Mouse (Mus musculus) thymus, postnatal 14 days (tissue): ENCODE measurements around the gene Foxa3.

Experiments used
- DNase-seq: peaks from one replicate; pipeline ENCODE4 v3.0.0; 2021

Foxa3 gene

DNA sequence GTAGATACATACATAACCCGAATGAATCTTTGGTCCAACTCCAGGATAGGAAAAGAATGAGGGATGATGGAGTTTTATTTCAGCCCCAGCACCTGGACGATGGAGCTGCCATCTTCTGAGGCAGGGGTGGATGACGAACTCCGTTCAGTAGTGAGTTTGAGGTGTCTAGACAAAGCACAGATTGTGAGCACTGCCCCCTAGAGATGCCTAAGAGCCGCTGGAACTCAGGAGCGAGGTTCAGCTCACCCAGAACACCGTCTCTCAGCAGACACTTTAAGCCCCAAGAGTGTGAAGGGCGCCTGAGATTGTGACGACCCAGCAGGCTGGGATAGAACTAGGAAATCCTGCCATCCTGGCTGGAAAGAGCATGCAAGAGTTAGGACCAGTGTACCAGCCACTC is 24.5 kb downstream of the Foxa3 start:
- DNase-seq = no peak

DNA sequence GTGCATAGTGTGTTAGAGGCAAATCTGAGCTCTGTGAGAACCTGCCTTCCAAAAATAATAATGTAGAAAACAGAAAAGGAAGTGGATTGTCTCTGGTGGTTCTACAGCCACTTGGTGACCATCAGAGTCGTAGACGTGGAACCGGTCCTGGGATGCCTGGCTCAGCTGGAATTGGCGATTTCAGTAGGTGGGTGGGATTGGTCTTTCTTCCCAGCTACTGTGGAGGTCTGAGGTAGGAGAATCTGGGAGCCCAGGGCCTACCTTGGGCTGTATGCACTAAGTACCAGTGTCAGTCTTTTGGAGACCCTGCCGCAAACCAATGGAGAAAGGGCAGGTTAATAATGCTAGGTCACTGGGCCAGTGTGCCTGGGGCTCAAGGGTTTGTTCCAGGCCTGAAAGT is 30.3 kb downstream of the Foxa3 start:
- no peak for DNase-seq

DNA sequence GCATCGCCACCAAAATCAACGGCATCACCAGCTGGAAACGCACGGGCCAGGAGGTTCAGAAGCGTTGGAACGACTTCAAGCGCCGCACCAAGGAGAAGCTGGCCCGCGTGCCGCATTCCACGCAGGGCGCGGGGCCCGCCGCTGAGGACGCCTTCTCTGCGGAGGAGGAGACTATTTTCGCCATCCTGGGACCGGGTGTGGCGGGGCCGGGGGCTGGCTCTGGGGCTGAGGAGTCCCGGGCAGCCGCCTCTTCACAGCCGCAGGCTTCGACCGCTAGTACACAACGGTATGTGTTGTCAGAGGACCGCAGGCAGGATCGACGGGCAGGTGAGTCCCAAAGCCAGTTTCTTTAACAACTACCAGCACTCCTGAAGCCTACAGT is 31.1 kb downstream of the Foxa3 start:
- DNase-seq = peak; percentile 37

DNA sequence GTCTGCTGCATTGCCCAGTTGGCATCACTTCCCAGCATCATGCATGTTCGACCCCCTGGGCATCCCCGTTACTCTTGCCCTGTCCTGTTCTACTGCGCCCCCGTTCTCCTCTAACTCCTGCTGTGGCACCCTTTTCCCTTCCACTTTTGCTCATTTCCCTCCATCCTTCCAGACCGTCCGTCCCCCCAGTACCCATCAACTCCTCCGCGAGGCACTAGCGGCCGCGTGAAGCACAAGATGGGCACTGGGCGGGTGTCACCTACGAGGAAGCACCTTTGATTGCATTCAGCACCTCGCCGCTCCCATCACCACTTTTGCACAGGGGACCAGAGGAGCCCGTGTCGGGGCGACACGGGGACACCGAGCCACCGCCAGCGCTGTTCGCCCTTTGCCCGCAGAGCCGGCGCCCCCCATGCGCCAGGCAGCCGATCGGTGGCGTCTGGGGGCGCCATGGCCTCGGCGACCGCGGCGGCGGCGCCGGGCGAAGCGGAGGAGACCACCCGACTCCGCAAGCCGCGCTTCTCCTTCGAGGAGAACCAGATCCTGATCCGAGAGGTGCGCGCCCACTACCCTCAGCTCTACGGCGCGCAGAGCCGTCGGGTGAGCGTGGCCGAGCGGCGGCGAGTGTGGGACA is 31.6 kb downstream of the Foxa3 start:
- DNase-seq = peak; percentile 39

DNA sequence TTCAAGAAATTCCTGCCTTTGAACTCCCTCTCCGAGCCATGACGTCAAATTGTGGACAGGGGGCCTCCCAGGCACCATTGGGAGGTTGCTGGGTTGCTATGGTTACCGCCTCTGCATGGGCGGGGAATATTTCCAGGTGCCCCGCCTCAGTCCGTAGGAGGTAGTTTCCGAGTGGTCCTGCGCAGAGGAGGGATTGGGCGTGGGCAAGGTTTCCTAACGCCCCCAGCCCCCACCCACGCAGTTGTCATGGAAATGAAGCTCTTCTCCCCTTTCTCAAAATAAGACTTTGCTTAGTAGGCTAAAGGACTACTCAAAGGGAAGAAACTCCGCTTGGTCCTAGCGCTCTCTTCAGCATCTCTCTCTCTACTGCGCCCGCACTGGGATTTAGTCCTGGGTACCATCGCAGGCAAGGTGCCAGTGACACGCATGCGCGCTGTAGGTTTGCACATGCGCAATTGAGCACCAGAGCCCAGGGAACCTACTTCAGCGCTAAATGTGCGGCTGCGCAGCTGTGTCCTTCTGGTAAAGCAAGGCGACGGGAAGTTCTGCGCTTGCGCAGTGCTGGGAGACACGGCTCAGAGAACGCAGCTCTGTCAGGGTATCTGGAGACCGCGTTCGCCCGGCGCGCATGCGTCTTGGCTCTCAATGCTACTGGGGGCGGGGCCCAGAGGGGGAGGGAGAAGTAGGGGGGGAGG is 32.6 kb downstream of the Foxa3 start, which contains the start of gene Mypop:
TSS of gene Mypop (plus strand) at position 645 of the 695 bp plus-strand sequence.
- DNase-seq = peak; percentile 99

DNA sequence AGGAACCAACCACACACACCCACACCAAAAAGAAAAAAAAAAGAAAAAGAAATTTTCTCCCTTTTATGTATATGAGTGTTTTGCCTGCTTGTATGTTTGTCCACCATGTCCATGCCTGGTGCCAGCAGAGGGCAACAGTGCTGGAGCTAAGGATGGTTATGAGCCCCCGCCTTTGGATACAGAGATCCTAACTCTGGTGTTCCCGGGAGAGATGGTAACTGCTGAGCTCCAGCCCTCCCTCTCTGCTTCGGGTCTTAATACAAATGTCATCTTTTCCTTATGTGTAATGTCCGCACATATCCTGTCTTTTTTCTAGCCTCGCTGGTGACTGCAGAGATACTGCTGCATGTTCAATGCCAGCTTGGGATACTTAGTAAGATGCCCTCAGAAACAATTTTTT is 33.3 kb downstream of the Foxa3 start:
- DNase-seq = no peak

DNA sequence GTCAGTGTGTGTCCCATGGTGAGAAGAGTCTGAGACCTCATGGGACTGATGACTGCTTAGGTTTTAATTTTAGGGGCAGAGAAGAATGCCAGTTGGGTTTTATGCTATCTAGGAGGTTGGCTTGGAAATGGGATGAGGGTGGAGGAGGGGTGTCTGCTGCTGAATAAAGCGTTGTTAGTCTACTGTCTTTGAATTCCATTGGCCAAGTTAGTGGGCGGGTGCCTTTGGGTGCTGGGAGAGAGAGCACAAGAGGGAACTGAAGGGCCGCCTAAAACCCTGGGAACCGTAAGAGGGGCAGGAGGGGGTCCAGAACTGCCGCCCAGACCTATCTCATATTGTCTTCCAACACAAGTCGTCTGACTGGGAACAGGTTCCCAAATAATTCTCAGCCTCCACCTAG is 34.6 kb downstream of the Foxa3 start:
- DNase-seq = no peak

DNA sequence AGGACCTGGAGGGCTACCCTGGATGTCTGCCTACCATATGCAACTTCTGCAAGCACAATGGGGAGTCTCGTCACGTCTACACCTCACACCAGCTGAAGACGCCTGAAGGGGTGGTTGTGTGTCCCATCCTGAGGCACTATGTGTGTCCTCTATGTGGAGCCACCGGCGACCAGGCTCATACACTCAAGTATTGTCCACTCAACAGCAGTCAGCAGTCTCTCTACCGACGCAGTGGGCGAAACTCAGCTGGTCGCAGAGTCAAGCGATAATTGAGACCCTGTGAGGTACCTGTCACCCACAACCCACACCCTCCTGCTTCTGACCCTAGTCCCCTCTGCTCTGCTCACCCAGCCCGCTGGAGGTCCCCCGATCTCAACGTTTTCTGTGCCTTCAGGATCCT is 35.6 kb downstream of the Foxa3 start:
- DNase-seq = no peak

DNA sequence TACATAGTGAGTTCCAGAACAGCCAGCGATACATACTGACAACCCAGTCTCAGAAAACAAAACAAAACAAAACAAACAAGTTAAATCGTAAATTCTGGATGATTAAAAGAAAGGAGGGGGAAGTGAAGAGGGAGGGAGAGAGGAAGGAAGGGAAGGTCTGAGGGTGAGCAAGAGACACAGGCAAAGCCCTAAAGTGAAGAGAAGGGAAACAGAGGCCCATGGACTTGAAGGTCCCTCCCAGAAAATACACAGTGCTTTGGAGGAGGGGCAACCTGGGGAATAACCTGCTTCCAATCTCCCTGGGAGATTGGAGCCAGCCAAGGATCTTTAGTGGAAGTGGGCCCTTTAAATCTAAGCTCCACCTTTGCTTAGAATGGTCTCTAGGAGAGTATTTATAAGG is 36.2 kb downstream of the Foxa3 start, which contains the start of gene Nanos2:
TSS of gene Nanos2 (plus strand) at position 301 of the 400 bp plus-strand sequence.
- no peak for DNase-seq

DNA sequence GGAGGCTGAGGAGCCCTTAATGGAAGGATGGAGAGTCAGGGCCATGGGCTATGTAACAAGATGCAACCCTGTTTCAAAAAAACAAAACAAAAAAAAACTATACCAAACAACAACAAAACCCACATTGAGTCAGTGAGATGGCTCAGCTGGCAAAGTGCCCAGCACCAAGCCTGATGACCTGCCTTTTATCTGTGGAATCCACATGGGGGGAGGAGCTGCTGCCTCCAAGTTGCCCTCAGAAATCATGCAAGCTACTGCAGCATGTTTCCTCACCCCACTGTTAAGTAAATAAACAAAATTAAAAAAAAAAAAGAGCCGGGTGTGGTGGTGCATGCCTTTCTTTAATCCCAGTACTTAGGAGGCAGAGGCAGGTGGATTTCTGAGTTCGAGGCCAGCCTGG is 36.8 kb downstream of the Foxa3 start:
- DNase-seq = no peak

DNA sequence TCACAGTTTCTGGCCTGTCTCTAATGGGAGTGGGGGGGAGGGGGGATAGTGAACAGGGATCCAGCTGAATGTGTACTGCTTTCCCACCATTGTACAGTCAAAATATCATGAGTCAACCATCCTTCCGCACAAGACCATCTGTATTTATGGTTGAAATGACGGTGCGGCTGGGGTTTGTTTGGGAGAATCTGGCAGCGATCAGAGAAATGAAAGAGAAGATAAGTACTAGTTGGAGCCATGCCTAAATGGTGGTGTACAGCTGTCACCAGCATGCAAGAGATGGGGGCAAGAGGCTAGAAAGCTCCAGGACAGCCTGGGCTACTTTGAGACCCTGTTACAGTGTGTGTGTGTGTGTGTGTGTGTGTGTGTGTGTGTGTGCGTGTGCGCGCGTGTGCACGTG is 45.0 kb downstream of the Foxa3 start:
- DNase-seq = no peak

DNA sequence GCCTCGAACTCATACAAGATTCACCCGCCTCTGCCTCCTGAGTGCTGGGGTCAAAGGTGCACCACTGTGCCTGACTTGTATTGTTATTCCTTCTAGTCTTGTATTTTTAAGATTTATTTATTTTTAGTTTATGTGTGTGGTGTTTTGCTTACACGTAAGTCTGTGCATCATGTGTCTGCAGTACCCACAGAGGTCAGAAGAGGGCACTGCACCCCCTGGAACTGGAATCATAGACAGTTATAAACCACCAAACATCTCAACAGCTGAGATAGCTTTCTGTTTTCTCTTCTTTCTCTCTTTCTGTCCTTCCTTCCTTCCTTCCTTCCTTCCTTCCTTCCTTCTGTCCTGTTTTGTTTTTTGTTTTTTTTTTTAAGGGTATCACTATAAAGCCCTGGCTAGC is 52.4 kb downstream of the Foxa3 start:
- DNase-seq = no peak

DNA sequence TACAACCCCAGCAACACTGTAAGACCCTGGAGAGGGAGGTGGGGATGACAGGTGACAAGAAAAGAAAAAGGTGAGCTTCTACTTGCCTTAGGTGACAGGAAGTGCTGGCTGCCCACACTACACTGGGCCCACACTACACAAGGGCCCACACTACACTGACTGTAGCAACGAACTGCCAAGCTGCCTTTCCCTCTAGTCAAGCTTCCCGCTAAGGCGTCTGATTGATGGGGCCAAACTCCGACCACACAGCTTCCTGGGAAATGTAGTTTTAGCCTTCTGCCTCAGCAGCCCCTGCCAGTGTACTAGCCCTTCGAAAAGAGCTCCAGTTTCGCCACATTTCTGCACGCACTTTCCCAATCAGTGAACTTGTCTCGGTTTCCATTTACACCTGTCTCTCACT is 55.7 kb downstream of the Foxa3 start:
- DNase-seq = no peak

DNA sequence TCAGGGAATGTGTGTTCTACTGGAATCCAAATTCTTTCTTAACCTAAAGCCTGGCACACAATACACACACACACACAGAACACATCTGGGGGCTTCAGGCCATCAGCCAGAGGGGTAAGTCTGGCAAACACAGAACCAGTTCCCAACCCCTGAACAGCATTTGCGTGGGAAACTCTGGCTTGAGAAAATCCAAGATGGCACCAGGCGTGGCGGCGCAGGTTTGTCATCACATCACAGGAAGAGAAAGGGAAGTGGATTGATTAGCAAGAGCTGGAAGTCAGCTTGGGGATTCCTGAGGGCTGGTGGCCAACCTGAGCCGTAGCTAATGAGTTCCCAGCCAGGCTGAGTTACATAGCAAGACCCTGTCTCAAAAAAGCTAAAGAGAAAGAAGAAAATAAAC is 58.0 kb downstream of the Foxa3 start:
- DNase-seq = no peak

DNA sequence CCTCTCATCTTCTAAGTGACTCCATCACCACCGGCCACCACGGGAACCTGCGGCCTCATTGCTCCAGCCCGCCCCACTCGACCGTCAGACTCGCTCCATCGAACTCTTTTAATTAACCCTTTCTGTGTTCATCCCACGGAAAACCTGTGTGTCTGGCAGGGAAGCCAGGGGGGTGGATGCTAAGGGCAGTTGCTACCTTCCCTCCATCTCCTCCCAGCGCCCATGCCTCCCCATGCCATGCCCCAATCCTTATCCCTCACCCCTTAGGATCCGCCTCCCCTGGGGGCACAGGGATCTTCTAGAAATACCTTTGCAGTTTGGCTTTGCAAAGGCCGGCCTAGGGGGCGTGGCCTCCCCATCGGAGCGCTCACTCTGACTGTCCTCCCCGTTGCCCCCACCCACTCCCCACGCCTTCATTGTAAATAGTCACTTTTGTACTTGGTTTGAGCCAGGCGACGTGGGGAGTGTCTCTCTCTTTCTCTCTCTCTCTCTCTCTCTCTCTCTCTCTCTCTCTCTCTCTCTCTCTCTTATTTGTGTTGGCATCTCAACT is 60.0 kb downstream of the Foxa3 start:
- DNase-seq = no peak
